Mouse (Mus musculus): ENCODE data around the gene Zfp644.

GRCm38 (mm10) chr5:106643434-106643833, 53.7 kb downstream of the Zfp644 start:
- no peak for TF ChIP-seq POLR2A (IDR thresholded peaks at IDR 0.05; ENCODE audit: control insufficient read depth, extremely low read depth, insufficient read depth, low read length, poor library complexity)
- no peak for TF ChIP-seq CTCF (IDR thresholded peaks at IDR 0.05; ENCODE audit: borderline replicate concordance, control insufficient read depth, extremely low read depth, insufficient read depth, low read length, poor library complexity)
